Mouse (Mus musculus) ES-Bruce4 (cell line): ENCODE data around the gene Ipo11. TPM values are rescaled to one million over a fixed set of nuclear protein-coding genes. Genes with fewer than 3 reads are reported as not detected.

Experiments used
- H3K27ac ChIP-seq: 2 replicates; pipeline ENCODE4 v1.5.1; 2012; ENCODE audit warnings: low read length, inconsistent platforms; ENCODE audit not compliant: insufficient read depth
- H3K27me3 ChIP-seq: 2 replicates; pipeline ENCODE4 v1.6.1; 2012; ENCODE audit warnings: mild to moderate bottlenecking, low read length, inconsistent platforms; ENCODE audit not compliant: control insufficient read depth, poor library complexity, insufficient read depth, severe bottlenecking
- H3K36me3 ChIP-seq: 2 replicates; pipeline ENCODE4 v1.6.1; 2012; ENCODE audit warnings: inconsistent platforms, mild to moderate bottlenecking, low read length, moderate library complexity; ENCODE audit not compliant: control insufficient read depth, poor library complexity, insufficient read depth, severe bottlenecking
- H3K4me1 ChIP-seq: one replicate; pipeline ENCODE4 v1.8.1; 2011; ENCODE audit warnings: low read length; ENCODE audit not compliant: control insufficient read depth, insufficient read depth
- H3K4me3 ChIP-seq: 2 replicates; pipeline ENCODE4 v1.5.1; 2011; ENCODE audit warnings: low read depth, mild to moderate bottlenecking, low read length
- H3K9ac ChIP-seq: 2 replicates; pipeline ENCODE4 v1.6.1; 2012; ENCODE audit warnings: low read depth, mild to moderate bottlenecking, inconsistent platforms; ENCODE audit not compliant: poor library complexity, severe bottlenecking
- H3K9me3 ChIP-seq: replicated peaks from 2 replicates; pipeline ENCODE4 v1.6.1; 2012; ENCODE audit warnings: mild to moderate bottlenecking, low read length, inconsistent platforms; ENCODE audit not compliant: control insufficient read depth, poor library complexity, insufficient read depth, severe bottlenecking
- CTCF ChIP-seq: IDR thresholded peaks from one replicate; pipeline ENCODE4 v1.8.1; 2011; ENCODE audit warnings: low read depth, low read length
- EP300 ChIP-seq: IDR thresholded peaks from 2 replicates; pipeline ENCODE4 v1.6.1; 2011; ENCODE audit warnings: low read depth, low read length; ENCODE audit not compliant: insufficient read depth
- POLR2A ChIP-seq: IDR thresholded peaks from one replicate; pipeline ENCODE4 v1.8.1; 2011; ENCODE audit warnings: low read length; ENCODE audit not compliant: insufficient read depth
- polyA plus RNA-seq: library from polyadenylated mRNA; stranded (reverse); fragments of >200 nt; gene quantifications from 2 replicates; pipeline ENCODE4 v1.2.4, GENCODE M21; 2011; ENCODE audit warnings: low read depth; ENCODE audit not compliant: missing spikeins, insufficient read depth, insufficient read length

Gene Ipo11
- polyA plus RNA-seq, 1 experiment = 77.7 TPM

- Histone ChIP-seq H3K4me1 (no peaks in the 10 kb centered on the region), H3K36me3 (peaks cover 7% of the 10 kb centered on the region; the same call in 1 of the 2 replicates), H3K4me3 (no peak overlapping the region), H3K9ac (no peak overlapping the region), H3K27me3 (no peaks in the 10 kb centered on the region), H3K9me3 (no peaks in the 10 kb centered on the region), H3K27ac (no peak overlapping the region)
- TF ChIP-seq POLR2A = no peak
- no peak for TF ChIP-seq CTCF
- no peak for TF ChIP-seq EP300
Observed at GRCm38 (mm10) chr13:106835844-106836526, 100.8 kb downstream of the Ipo11 start.

- Histone ChIP-seq H3K9ac (no peak overlapping the region), H3K9me3 (no peaks in the 10 kb centered on the region), H3K36me3 (peaks cover 5% of the 10 kb centered on the region; the same call in 1 of the 2 replicates), H3K27me3 (no peaks in the 10 kb centered on the region), H3K4me3 (no peak overlapping the region), H3K4me1 (peaks cover 4% of the 10 kb centered on the region), H3K27ac (no peak overlapping the region)
- TF ChIP-seq POLR2A (no peak), EP300 (no peak), CTCF (no peak)
Observed at GRCm38 (mm10) chr13:106830029-106830428, 106.7 kb downstream of the Ipo11 start.

GRCm38 (mm10) chr13:106829327-106829997 lies 107.3 kb downstream of the Ipo11 start:
- Histone ChIP-seq H3K27me3 (no peaks in the 10 kb centered on the region), H3K27ac (no peak overlapping the region), H3K9ac (no peak overlapping the region), H3K9me3 (no peaks in the 10 kb centered on the region), H3K4me1 (peaks cover 4% of the 10 kb centered on the region), H3K4me3 (no peak overlapping the region), H3K36me3 (peaks cover 3% of the 10 kb centered on the region; the same call in 1 of the 2 replicates)
- no peak for TF ChIP-seq POLR2A
- TF ChIP-seq EP300 = no peak
- no peak for TF ChIP-seq CTCF

- no peak overlapping the region for H3K27ac ChIP-seq
- no peak overlapping the region for H3K4me3 ChIP-seq
- H3K27me3 ChIP-seq = no peaks in the 10 kb centered on the region
- H3K9ac ChIP-seq = no peak overlapping the region
- H3K36me3 ChIP-seq = no peaks in the 10 kb centered on the region; the same call in none of the 2 replicates
- peaks cover 4% of the 10 kb centered on the region for H3K4me1 ChIP-seq
- H3K9me3 ChIP-seq = no peaks in the 10 kb centered on the region
- TF ChIP-seq POLR2A (no peak), CTCF (no peak), EP300 (no peak)
Observed at GRCm38 (mm10) chr13:106825618-106826017, 111.1 kb downstream of the Ipo11 start.

GRCm38 (mm10) chr13:106823875-106824191 lies 112.9 kb downstream of the Ipo11 start:
- TF ChIP-seq EP300 = no peak
- no peak for TF ChIP-seq CTCF
- TF ChIP-seq POLR2A = no peak
- no peak overlapping the region for H3K27ac ChIP-seq
- H3K4me1 ChIP-seq = no peaks in the 10 kb centered on the region
- H3K9me3 ChIP-seq = no peaks in the 10 kb centered on the region
- peaks cover 5% of the 10 kb centered on the region for H3K36me3 ChIP-seq
- no peaks in the 10 kb centered on the region for H3K27me3 ChIP-seq
- no peak overlapping the region for H3K4me3 ChIP-seq
- H3K9ac ChIP-seq = no peak overlapping the region

- no peak overlapping the region for H3K27ac ChIP-seq
- H3K36me3 ChIP-seq = peaks cover 5% of the 10 kb centered on the region
- TF ChIP-seq POLR2A (no peak), EP300 (no peak), CTCF (no peak)
- H3K27me3 ChIP-seq = no peaks in the 10 kb centered on the region
- H3K9ac ChIP-seq = no peak overlapping the region
- no peaks in the 10 kb centered on the region for H3K9me3 ChIP-seq
- H3K4me3 ChIP-seq = no peak overlapping the region
- no peaks in the 10 kb centered on the region for H3K4me1 ChIP-seq
Observed at GRCm38 (mm10) chr13:106823121-106823874, 113.5 kb downstream of the Ipo11 start.
